Mouse (Mus musculus): ENCODE data around the gene Stk26. TPM values are rescaled to one million over a fixed set of nuclear protein-coding genes. Genes with fewer than 3 reads are reported as not detected.

The Stk26 gene
- polyA plus RNA-seq, 1 experiment from 2014 or later = 18.9 TPM

GRCm38 (mm10) chrX:50942610-50943009 lies 101.8 kb downstream of the Stk26 start, which contains the start of gene Frmd7:
Frmd7 (minus strand) TSS chrX:50942710.
- H3K27me3 ChIP-seq (replicated peaks; ENCODE audit: low read depth, poor library complexity, severe bottlenecking) = peaks cover 31% of the 10 kb centered on the region
- no peak within 1 kb of the TSS for H3K4me3 ChIP-seq
- no peaks in the 10 kb centered on the region for H3K36me3 ChIP-seq (replicated peaks)
- no peaks in the 10 kb centered on the region for H3K9me3 ChIP-seq
- no peak for DNase-seq (ENCODE audit: low spot score)
- H3K27ac ChIP-seq (replicated peaks) = no peak within 1 kb of the TSS
- WGBS = 73% methylated on average over 14 of the region's 14 CpGs
- no peaks in the 10 kb centered on the region for H3K4me1 ChIP-seq

Other genes starting within 250 kb of the Stk26 start
- 0.40 and 0.82 TPM in 2 replicates for gene Frmd7, start 101.7 kb downstream of the Stk26 start, polyA plus RNA-seq (2016; fragmentation: Nextera tagmentation; extraction: Ambion mirVana)
- 38.6 and 39.3 TPM in 2 replicates for gene Rap2c, start 177.0 kb downstream of the Stk26 start, polyA plus RNA-seq (2016; fragmentation: Nextera tagmentation; extraction: Ambion mirVana)